Mouse (Mus musculus): ENCODE measurements around the gene Zfp599. TPM values are rescaled to one million over a fixed set of nuclear protein-coding genes. Genes with fewer than 3 reads are reported as not detected.

Gene Zfp599
- total RNA-seq, 2 experiments from 2014 or later: 0.26 to 0.31 TPM

DNA sequence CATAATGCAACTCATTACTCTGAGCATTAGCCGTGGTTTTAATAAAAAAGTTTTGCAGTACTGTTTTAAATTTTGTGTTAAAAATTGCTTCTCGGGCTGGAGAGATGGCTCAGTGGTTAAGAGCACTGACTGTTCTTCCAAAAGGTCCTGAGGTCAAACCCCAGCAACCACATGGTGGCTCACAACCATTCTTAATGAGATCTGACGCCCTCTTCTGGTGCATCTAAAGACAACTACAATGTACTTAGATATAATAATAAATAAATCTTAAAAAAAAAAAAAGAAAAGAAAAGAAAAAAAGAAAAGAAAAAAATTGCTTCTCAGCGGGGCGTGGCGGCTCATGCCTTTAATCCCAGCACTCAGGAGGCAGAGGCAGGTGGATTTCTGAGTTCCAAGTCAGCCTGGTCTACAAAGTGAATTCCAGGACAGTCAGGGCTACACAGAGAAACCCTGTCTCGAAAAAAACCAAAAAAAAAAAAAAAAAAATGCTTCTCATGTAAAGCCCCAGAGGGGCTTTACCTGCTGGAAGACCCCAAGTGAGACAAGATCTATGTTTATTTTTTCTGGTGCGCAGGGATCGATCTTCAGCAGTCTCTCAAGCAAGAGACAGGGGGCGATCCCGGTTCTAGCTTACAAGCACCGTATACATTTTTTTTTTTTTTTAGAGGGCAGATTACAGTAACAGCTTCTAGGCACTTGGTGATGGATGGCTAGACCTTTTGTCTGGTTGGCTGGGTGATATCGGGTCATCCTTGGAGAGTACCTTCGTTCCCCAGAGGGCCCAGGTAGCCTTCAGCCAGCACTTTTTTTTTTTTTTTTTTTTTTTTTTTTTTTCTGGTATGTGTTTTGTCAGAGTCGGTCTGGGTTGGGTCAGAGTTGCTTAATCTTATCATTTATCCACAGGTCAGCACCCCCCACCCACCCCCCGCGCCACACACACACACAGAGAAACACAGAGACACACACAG is 34.9 kb downstream of the Zfp599 start:
- no peak for DNase-seq (ENCODE audit: low spot score)
- intact Hi-C loops (cut with DNase I): loop anchor here (5.0 to 10.0 kb wide), 2 partner anchors 68 to 150 kb away; partner anchors contain the start of genes Gm49318, Pigyl and Zfp653

DNA sequence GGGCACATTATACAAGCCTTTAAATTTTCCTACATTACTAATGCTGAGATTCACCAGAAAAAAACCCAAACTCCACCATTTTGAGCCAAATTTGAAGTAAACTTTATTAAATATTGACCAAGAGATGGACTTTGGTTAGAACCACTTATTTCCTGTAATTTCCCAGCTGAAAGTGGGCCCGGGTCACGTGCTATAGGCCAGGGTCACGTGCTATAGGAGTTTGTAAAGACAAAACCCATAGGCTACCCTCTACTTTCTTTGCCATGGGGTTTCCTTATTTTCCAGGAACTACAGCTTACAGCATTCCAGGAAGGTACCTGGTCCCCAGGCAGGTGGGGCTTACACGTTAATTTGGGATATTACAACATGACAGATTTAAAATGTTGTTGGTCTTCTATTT is 35.6 kb downstream of the Zfp599 start:
- intact Hi-C loops (cut with DNase I): loop anchor here (10.0 kb wide), 1 partner anchor 149 kb away; the partner anchor contains the start of genes Gm49318 and Zfp653
- no peak for DNase-seq (ENCODE audit: low spot score)

DNA sequence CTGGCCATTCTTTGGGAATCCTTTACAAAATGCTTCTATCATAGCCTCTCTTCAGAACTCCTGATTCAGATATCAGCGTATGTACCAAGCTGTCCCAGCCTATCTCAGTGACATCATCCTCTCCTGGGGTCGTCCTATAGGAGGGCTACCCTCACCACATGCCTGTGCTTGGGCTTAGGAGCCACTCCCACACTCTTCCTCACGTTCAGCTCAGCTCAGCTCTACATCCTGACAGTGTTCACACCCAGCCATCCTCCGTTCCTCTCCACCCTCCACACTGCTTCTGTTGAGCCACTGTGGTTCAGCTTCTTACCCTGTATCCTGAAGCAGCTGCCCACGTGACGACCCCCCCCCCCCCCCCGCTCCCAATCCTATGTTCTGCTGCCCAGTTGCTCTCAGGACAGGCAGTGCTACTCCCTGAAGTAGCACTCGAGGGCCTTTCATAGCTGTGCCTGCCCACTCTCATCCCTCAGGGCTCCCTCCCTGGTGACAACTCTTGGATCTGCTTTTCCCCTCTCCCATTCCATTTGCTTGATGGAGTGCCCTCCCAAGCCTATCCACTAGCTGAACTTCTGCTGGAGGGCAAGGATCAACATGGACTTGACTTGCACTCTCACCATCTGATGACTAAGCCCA is 41.7 kb downstream of the Zfp599 start:
- intact Hi-C loops (cut with DNase I): no loop called here
- no peak for DNase-seq (ENCODE audit: low spot score)

DNA sequence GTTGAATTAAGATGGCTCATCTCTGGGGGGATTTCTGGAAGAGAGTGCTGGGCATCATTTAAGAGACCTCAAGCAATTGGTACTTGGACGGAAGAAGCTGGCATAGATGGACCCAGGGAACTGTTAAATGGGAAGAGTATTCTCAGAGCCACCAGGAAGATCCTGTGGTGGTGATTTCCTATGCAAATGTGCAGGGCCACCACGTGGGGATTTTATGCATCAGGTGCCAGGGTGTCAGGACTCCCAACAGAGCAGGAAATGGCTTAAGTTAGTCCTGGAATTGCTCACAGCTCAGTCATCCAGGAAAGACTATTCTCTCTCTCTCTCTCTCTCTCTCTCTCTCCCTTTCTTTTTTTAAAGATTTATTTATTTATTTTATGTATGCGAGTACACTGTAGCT is 43.0 kb downstream of the Zfp599 start:
- intact Hi-C loops (cut with DNase I): no loop called here
- no peak for DNase-seq (ENCODE audit: low spot score)

DNA sequence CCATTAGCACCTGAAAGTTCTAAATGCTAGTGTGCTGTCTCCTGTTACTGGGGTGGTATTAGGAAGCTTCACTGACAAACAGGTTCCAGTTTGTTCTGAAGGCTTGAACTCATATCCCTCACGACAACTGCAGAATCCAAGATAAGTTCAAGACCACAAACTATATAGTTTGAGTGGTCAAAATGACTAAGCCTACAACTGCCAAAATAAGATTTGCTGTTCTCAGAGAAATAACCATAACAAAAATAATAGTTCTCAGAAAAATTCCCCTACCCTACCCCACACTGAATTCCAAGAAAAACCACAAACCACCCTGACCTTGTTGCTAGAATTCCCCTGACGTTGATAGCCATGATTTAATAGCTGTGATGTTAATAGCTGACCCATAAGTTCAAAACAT is 45.1 kb downstream of the Zfp599 start:
- DNase-seq (ENCODE audit: low spot score): no peak
- intact Hi-C loops (cut with DNase I): no loop called here

DNA sequence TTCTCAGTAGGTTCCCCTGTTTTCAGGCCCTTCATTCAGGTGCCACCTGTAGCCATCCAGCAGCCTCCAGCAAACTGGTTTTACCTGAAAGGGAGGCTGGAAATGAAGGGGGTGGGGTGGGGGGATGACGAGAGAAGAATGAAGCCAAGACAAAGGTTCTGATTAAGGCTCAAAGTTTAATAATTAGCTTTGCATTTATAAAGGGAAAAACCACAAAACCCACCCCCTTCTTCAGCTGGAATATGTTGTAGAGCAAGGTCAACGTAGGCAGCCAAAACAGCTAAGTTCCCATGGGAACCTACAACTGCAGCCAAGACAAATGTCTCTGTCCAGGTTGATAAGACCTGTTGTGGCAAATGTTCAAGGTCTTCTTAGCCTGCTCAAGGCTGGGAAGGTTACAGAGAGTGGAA is 45.9 kb downstream of the Zfp599 start:
- intact Hi-C loops (cut with DNase I): no loop called here
- no peak for DNase-seq (ENCODE audit: low spot score)

Other genes with a start within 250 kb of the Zfp599 start
- gene Elavl3, start 207.9 kb downstream of the Zfp599 start, total RNA-seq (2021): under 1 TPM; 0.21 to 0.50 TPM
- not detected for gene Gm49318, start 188.6 kb downstream of the Zfp599 start, total RNA-seq (2021)
- gene Zfp653, start 188.5 kb downstream of the Zfp599 start, total RNA-seq (2021): 1 to 10 TPM; 4.0 to 4.3 TPM
- gene Ecsit, start 174.5 kb downstream of the Zfp599 start, total RNA-seq (2021): 100 to 1,000 TPM; 103 TPM
- 10 to 100 TPM in 1 of 2 experiments, 1 to 10 TPM in 1; 7.6 to 10.4 TPM for gene Cnn1, start 160.7 kb downstream of the Zfp599 start, total RNA-seq (2021)
- 10 to 100 TPM; 36.8 to 39.8 TPM for gene Elof1, start 142.7 kb downstream of the Zfp599 start, total RNA-seq (2021)
- 1 to 10 TPM; 1.6 to 3.5 TPM for gene Acp5, start 124.2 kb downstream of the Zfp599 start, total RNA-seq (2021)
- gene Pigyl, start 103.0 kb downstream of the Zfp599 start, total RNA-seq (2021): 10 to 100 TPM; 50.3 to 52.6 TPM
- gene Zfp872, start 71.8 kb downstream of the Zfp599 start, total RNA-seq (2021): under 1 TPM; 0.16 to 0.31 TPM
- gene Zfp809, start 34.2 kb downstream of the Zfp599 start, total RNA-seq (2021): 10 to 100 TPM; 29.4 to 30.7 TPM
- gene Zfp810, start 47.8 kb upstream of the Zfp599 start, total RNA-seq (2021): 1 to 10 TPM; 4.4 to 6.3 TPM
- 1 to 10 TPM; 1.7 to 2.2 TPM for gene Anln, start 129.3 kb upstream of the Zfp599 start, total RNA-seq (2021)
- gene 9530077C05Rik, start 151.6 kb upstream of the Zfp599 start, total RNA-seq (2021): under 1 TPM; 0.70 to 0.92 TPM
- gene Gm17545, start 194.4 kb upstream of the Zfp599 start, total RNA-seq (2021): not detected
- gene Rp9, start 209.8 kb upstream of the Zfp599 start, total RNA-seq (2021): 10 to 100 TPM; 40.5 to 43.8 TPM
- 10 to 100 TPM; 10.5 to 14.7 TPM for gene Bbs9, start 215.8 kb upstream of the Zfp599 start, total RNA-seq (2021)

Data from heart, postnatal 25 days (tissue).